Mouse (Mus musculus) midbrain, embryonic 14.5 days (tissue): ENCODE results near the gene Rxfp4. TPM values are rescaled to one million over a fixed set of nuclear protein-coding genes. Genes with fewer than 3 reads are reported as not detected.

ENCODE experiments used
- ATAC-seq: fragments of 200-750 bp; cut with Nextera tagmentation; 2 replicates; pipeline ENCODE4 v1.8.0; 2017; ENCODE audit warnings: moderate number of reproducible peaks, moderate library complexity; ENCODE audit not compliant: low FRiP score, low TSS enrichment
- DNase-seq: peaks from one replicate; pipeline ENCODE4 v3.0.0-alpha.2; 2015
- H3K27ac ChIP-seq: fragments of 300-500 bp; sonication (generic); replicated peaks from 2 replicates; pipeline ENCODE4 v1.5.1; 2014; ENCODE audit warnings: mild to moderate bottlenecking, low read depth, low read length, moderate library complexity
- H3K27me3 ChIP-seq: fragments of 300-500 bp; sonication (generic); 2 replicates; pipeline ENCODE4 v1.6.1; 2014; ENCODE audit warnings: low read length, control low read depth, mixed read lengths; ENCODE audit not compliant: control insufficient read depth, insufficient read depth
- H3K36me3 ChIP-seq: fragments of 300-500 bp; sonication (generic); 2 replicates; pipeline ENCODE4 v1.6.1; 2014; ENCODE audit warnings: low read length, control low read depth; ENCODE audit not compliant: control insufficient read depth, insufficient read depth
- H3K4me1 ChIP-seq: fragments of 300-500 bp; sonication (generic); 2 replicates; pipeline ENCODE4 v1.6.1; 2014; ENCODE audit warnings: mild to moderate bottlenecking, antibody characterized with exemption, low read length, control low read depth; ENCODE audit not compliant: control insufficient read depth, insufficient read depth
- H3K4me2 ChIP-seq: fragments of 300-500 bp; sonication (generic); 2 replicates; pipeline ENCODE4 v1.6.1; 2014; ENCODE audit warnings: mild to moderate bottlenecking, low read length, moderate library complexity
- H3K4me3 ChIP-seq: fragments of 300-500 bp; sonication (generic); replicated peaks from 2 replicates; pipeline ENCODE4 v1.5.1; 2014; ENCODE audit warnings: low read depth, low read length
- H3K9ac ChIP-seq: fragments of 300-500 bp; sonication (generic); replicated peaks from 2 replicates; pipeline ENCODE4 v1.6.1; 2014; ENCODE audit warnings: mild to moderate bottlenecking, low read length, moderate library complexity
- H3K9me3 ChIP-seq: fragments of 300-500 bp; sonication (generic); 2 replicates; pipeline ENCODE4 v1.6.1; 2016; ENCODE audit warnings: low read length, control low read depth, mixed read lengths; ENCODE audit not compliant: control insufficient read depth
- WGBS: fragments of 180-500 bp; shearing (Covaris S2); extraction: QIAGEN DNeasy Blood & Tissue Kit; methylation state at CpG from one replicate; pipeline ENCODE4 v1.1.7; 2014; 5-methylcytosine and 5-hydroxymethylcytosine counted together
- polyA plus RNA-seq: library from polyadenylated mRNA; unstranded; fragments of >200 nt; fragmentation: Nextera tagmentation; extraction: Ambion mirVana; gene quantifications from 2 replicates; pipeline ENCODE4 v1.2.1, GENCODE M21; 2014

The Rxfp4 gene
- not detected in 2 replicates for polyA plus RNA-seq

GRCm38 (mm10) chr3:88652846-88653515 is at the start of gene Rxfp4:
TSS of gene Rxfp4 (minus strand) at chr3:88653142.
- Histone ChIP-seq H3K4me3 (no peak within 1 kb of the TSS), H3K9ac (no peak within 1 kb of the TSS), H3K4me1 (no peaks in the 10 kb centered on the region), H3K36me3 (peaks cover 17% of the 10 kb centered on the region), H3K27me3 (no peaks in the 10 kb centered on the region), H3K9me3 (no peaks in the 10 kb centered on the region), H3K4me2 (no peak within 1 kb of the TSS), H3K27ac (no peak within 1 kb of the TSS)
- ATAC-seq (no peak), DNase-seq (no peak)
- 90% methylated on average over 17 of the region's 17 CpGs for WGBS

DNA sequence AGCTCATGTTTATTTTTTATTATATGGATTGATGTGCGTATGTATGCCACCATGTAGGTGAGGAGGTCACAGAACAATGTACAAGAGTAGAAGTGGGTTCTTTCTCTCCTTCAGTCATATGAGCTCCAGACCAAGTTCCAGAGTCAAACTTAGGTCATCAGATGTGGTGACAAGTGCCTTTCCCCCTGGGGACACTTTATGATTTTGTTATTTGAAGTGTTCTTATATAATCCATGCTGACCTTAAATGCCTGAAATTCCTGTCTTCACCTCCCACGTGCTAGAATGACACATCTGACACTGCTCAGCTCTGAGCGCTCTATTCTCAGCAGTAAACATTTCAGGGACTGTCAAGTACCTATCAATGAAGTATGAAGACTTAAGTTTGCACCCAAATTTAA is 48.3 kb upstream of the Rxfp4 start:
- Histone ChIP-seq H3K9ac (no peak overlapping the region), H3K4me1 (no peaks in the 10 kb centered on the region), H3K9me3 (no peaks in the 10 kb centered on the region), H3K4me3 (no peak overlapping the region), H3K27me3 (no peaks in the 10 kb centered on the region), H3K36me3 (peaks cover 97% of the 10 kb centered on the region), H3K4me2 (no peak overlapping the region), H3K27ac (no peak overlapping the region)
- 87% methylated on average over 3 of the region's 3 CpGs for WGBS
- DNase-seq (no peak), ATAC-seq (no peak)

DNA sequence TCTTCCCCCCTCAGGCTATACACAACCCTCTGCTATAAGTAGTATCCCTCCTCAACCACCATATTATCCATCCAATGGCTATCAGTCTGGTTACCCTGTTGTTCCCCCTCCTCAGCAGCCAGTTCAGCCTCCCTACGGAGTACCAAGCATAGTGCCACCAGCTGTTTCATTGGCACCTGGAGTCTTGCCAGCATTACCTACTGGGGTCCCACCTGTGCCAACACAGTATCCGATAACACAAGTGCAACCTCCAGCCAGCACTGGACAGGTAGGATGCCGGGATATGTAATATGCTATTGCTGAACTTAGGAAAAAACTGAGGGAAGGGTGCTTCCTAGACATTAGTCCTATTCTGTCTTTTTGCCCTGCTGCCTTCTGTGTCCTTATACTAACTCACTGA is 47.3 kb upstream of the Rxfp4 start:
- WGBS = 94% methylated on average over 3 of the region's 3 CpGs

DNA sequence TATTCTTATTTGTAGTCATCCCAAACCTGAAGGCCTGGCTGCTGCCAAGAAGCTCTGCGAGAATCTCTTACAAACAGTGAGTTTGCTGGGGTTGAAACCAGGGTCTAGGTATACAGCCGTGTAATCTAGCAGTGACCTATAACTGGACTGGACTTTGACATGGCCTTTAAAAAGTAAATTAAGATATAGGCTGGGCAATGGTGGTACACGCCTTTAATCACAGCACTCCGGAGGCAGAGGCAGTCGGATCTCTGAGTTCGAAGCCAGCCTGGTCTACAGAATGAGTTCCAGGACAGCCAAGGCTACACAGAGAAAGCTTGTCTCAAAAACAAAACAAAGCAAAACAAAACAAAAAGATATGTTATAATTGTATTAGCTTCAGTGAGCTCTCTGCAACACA is 45.9 kb upstream of the Rxfp4 start:
- WGBS = 95% methylated on average over 6 of the region's 6 CpGs
- no peaks in the 10 kb centered on the region for H3K4me1 ChIP-seq
- H3K27me3 ChIP-seq = no peaks in the 10 kb centered on the region
- no peak for DNase-seq
- no peak overlapping the region for H3K4me2 ChIP-seq
- no peaks in the 10 kb centered on the region for H3K9me3 ChIP-seq
- no peak for ATAC-seq
- H3K36me3 ChIP-seq = peaks cover 97% of the 10 kb centered on the region
- no peak overlapping the region for H3K27ac ChIP-seq
- H3K9ac ChIP-seq = no peak overlapping the region
- H3K4me3 ChIP-seq = no peak overlapping the region

More for the DNA sequence above, 47.3 kb upstream of the Rxfp4 start:
- no peaks in the 10 kb centered on the region for H3K27me3 ChIP-seq
- no peak overlapping the region for H3K27ac ChIP-seq
- no peak overlapping the region for H3K9ac ChIP-seq
- H3K4me3 ChIP-seq = no peak overlapping the region
- H3K4me1 ChIP-seq = no peaks in the 10 kb centered on the region
- ATAC-seq = no peak
- peaks cover 97% of the 10 kb centered on the region for H3K36me3 ChIP-seq
- DNase-seq = no peak
- no peaks in the 10 kb centered on the region for H3K9me3 ChIP-seq
- H3K4me2 ChIP-seq = no peak overlapping the region

DNA sequence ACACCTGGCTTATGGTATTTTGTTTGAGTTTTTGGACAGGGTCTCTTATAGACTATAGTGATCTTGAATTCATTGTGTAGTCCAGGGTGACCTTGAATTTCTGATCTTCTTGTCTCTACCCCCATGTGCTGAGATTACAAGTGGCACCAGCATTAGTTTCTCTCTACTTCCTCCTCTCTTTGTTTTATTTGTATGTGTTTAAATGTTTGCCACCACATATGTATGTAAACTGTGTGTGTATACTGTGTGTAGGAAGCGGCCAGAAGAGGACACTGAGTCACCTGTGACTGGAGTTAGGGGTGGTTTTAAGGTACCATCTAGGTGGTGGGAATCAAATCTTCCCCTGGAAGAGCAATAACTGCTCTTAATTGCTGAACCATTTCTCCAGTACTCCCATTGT is 45.1 kb upstream of the Rxfp4 start:
- ATAC-seq (no peak), DNase-seq (no peak)
- H3K9me3 ChIP-seq = no peaks in the 10 kb centered on the region
- no peak overlapping the region for H3K9ac ChIP-seq
- H3K27ac ChIP-seq = no peak overlapping the region
- H3K4me2 ChIP-seq = no peak overlapping the region
- no peak overlapping the region for H3K4me3 ChIP-seq
- 94% methylated on average over 1 of the region's 1 CpGs for WGBS
- no peaks in the 10 kb centered on the region for H3K4me1 ChIP-seq
- H3K36me3 ChIP-seq = peaks cover 96% of the 10 kb centered on the region
- H3K27me3 ChIP-seq = no peaks in the 10 kb centered on the region

DNA sequence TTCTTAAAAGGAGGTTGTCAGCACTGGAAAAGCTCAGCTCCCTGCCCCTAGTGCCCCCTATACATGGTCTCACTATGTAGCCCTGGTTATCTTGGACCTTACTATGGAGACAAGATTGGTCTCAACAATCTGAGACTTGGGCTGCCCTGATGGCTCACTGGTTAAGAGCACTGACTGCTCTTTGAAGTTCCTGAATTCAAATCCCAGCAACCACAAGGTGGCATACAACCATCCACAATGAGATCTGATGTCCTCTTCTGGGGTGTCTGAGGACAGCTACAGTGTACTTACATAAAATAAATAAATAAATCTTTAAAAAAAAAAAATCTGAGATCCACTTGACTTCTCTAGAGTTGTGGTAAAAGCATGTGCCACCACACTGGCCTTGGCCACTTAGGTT is 42.6 kb upstream of the Rxfp4 start:
- Histone ChIP-seq H3K9ac (no peak overlapping the region), H3K27me3 (no peaks in the 10 kb centered on the region), H3K4me1 (no peaks in the 10 kb centered on the region), H3K4me3 (no peak overlapping the region), H3K9me3 (no peaks in the 10 kb centered on the region), H3K36me3 (peaks cover 96% of the 10 kb centered on the region), H3K27ac (no peak overlapping the region), H3K4me2 (no peak overlapping the region)
- ATAC-seq (no peak), DNase-seq (no peak)

- H3K9ac ChIP-seq = no peak overlapping the region
- ATAC-seq (no peak), DNase-seq (no peak)
- H3K4me1 ChIP-seq = peaks cover 17% of the 10 kb centered on the region
- no peak overlapping the region for H3K4me2 ChIP-seq
- H3K36me3 ChIP-seq = peaks cover 59% of the 10 kb centered on the region
- H3K27ac ChIP-seq = no peak overlapping the region
- H3K9me3 ChIP-seq = no peaks in the 10 kb centered on the region
- WGBS = 92% methylated on average over 5 of the region's 5 CpGs
- no peak overlapping the region for H3K4me3 ChIP-seq
- H3K27me3 ChIP-seq = no peaks in the 10 kb centered on the region
Measured at GRCm38 (mm10) chr3:88689079-88689478, 36.1 kb upstream of the Rxfp4 start.

GRCm38 (mm10) chr3:88686734-88687611 is 34.0 kb upstream of the Rxfp4 start:
- no peak for DNase-seq

More at GRCm38 (mm10) chr3:88686734-88687611, 34.0 kb upstream of the Rxfp4 start:
- Histone ChIP-seq H3K27ac (peak overlapping the region; percentile 97), H3K9ac (peak overlapping the region; percentile 94), H3K36me3 (peaks cover 42% of the 10 kb centered on the region), H3K27me3 (no peaks in the 10 kb centered on the region), H3K4me3 (peak overlapping the region; percentile 95), H3K9me3 (no peaks in the 10 kb centered on the region), H3K4me2 (peak overlapping the region; percentile 66), H3K4me1 (peaks cover 17% of the 10 kb centered on the region)
- WGBS = 61% methylated on average over 13 of the region's 13 CpGs
- no peak for ATAC-seq
